Mouse (Mus musculus) c-Kit-positive CD71-positive TER-119-negative erythroid progenitor cells, embryonic 14.5 days (primary cell): ENCODE data around the gene Tcea3.

Experiments
- DNase-seq: peaks from one replicate; pipeline ENCODE4 v3.0.0-alpha.2; 2013; ENCODE audit warnings: low read depth

Tcea3 gene

GRCm38 (mm10) chr4:136247729-136248463, at the start of gene Tcea3:
Gene Tcea3, plus strand, starts transcription at chr4:136247729.
- no peak for DNase-seq

- DNase-seq, result no peak
These were observed 48.7 kb upstream of the Tcea3 start for GRCm38 (mm10) chr4:136198846-136199245.

GRCm38 (mm10) chr4:136199562-136200292, 47.8 kb upstream of the Tcea3 start:
- peak; percentile 51 for DNase-seq

GRCm38 (mm10) chr4:136202509-136202908, 45.0 kb upstream of the Tcea3 start:
- DNase-seq, result peak; percentile 43

- DNase-seq, result no peak
These were observed 42.8 kb upstream of the Tcea3 start for GRCm38 (mm10) chr4:136204775-136205174.

- DNase-seq, result peak; percentile 91
These were observed 41.3 kb upstream of the Tcea3 start, which contains the start of gene Asap3 for GRCm38 (mm10) chr4:136206033-136206893. Gene Asap3, plus strand, starts transcription at chr4:136206365.

GRCm38 (mm10) chr4:136206943-136207342, 40.6 kb upstream of the Tcea3 start:
- no peak for DNase-seq

GRCm38 (mm10) chr4:136210931-136211330, 36.6 kb upstream of the Tcea3 start:
- DNase-seq, result no peak

- DNase-seq, result no peak
These were observed 33.9 kb upstream of the Tcea3 start for GRCm38 (mm10) chr4:136213629-136214028.

GRCm38 (mm10) chr4:136214828-136215227, 32.7 kb upstream of the Tcea3 start:
- DNase-seq, result no peak

GRCm38 (mm10) chr4:136215576-136215975, 32.0 kb upstream of the Tcea3 start:
- no peak for DNase-seq

GRCm38 (mm10) chr4:136217063-136217462, 30.5 kb upstream of the Tcea3 start:
- no peak for DNase-seq

- DNase-seq, result no peak
These were observed 28.8 kb upstream of the Tcea3 start for GRCm38 (mm10) chr4:136218595-136219214.

- no peak for DNase-seq
These were observed 27.3 kb upstream of the Tcea3 start for GRCm38 (mm10) chr4:136220133-136220775.

- no peak for DNase-seq
These were observed 23.8 kb upstream of the Tcea3 start for GRCm38 (mm10) chr4:136223549-136224239.

GRCm38 (mm10) chr4:136224240-136224559, 23.3 kb upstream of the Tcea3 start:
- no peak for DNase-seq

- DNase-seq, result no peak
These were observed 22.7 kb upstream of the Tcea3 start for GRCm38 (mm10) chr4:136224677-136225460.

GRCm38 (mm10) chr4:136227408-136227807, 20.1 kb upstream of the Tcea3 start:
- no peak for DNase-seq

GRCm38 (mm10) chr4:136228640-136229039, 18.9 kb upstream of the Tcea3 start:
- no peak for DNase-seq

- DNase-seq, result no peak
These were observed 8.9 kb upstream of the Tcea3 start for GRCm38 (mm10) chr4:136238669-136239068.
